Mouse (Mus musculus) E14TG2a.4 (cell line): ENCODE results near the gene Plppr2.

Experiments
- CTCF ChIP-seq: conservative IDR thresholded peaks from 2 replicates; pipeline ENCODE4 v1.5.1; 2014; ENCODE audit warnings: low read length
- NANOG ChIP-seq: IDR thresholded peaks from 2 replicates; pipeline ENCODE4 v1.6.1; 2014; ENCODE audit warnings: borderline replicate concordance, low read length, mixed read lengths
- POU5F1 ChIP-seq: IDR thresholded peaks from 2 replicates; pipeline ENCODE4 v1.6.1; 2014; ENCODE audit warnings: low read length, borderline replicate concordance

DNA sequence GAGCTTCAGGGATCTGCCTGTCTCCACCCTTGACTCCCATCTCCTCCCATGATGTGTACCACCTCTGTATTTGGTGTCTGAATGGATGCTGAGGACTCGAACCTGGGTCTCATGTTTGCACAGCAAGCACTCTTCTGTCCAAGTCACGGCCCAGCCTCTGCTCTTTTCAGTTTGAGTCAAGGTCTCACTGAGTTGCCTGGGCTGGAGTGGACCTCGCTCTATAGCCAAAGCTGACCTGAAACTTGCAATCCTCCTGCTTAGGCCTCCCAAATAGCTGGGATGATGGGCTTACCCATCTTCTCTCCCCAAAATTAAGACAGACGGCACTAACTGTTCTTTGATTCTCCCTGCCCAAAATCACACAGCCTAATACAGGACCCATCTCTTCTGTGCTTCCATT lies 13.8 kb upstream of the Plppr2 start:
- TF ChIP-seq CTCF, result no peak
- TF ChIP-seq POU5F1, result no peak
- TF ChIP-seq NANOG, result no peak
